Mouse (Mus musculus): Measurements from ENCODE around the gene Robo1.

Robo1 gene

GRCm38 (mm10) chr16:72610661-72611112 lies 302.6 kb downstream of the Robo1 start:
- DNase-seq = no peak

- DNase-seq = no peak
Observed at GRCm38 (mm10) chr16:72614898-72615297, 306.8 kb downstream of the Robo1 start.

- no peak for DNase-seq
Observed at GRCm38 (mm10) chr16:72615360-72615759, 307.3 kb downstream of the Robo1 start.

GRCm38 (mm10) chr16:72622371-72622770 lies 314.3 kb downstream of the Robo1 start:
- no peak for DNase-seq

- no peak for DNase-seq
Observed at GRCm38 (mm10) chr16:72622868-72623267, 314.8 kb downstream of the Robo1 start.

- no peak for DNase-seq
Observed at GRCm38 (mm10) chr16:72633846-72634245, 325.7 kb downstream of the Robo1 start.

GRCm38 (mm10) chr16:72639332-72639940 lies 331.3 kb downstream of the Robo1 start:
- no peak for DNase-seq

- DNase-seq = no peak
Observed at GRCm38 (mm10) chr16:72640932-72641811, 333.1 kb downstream of the Robo1 start.

- DNase-seq = no peak
Observed at GRCm38 (mm10) chr16:72645890-72646289, 337.8 kb downstream of the Robo1 start.

- peak; percentile 28 for DNase-seq
Observed at GRCm38 (mm10) chr16:72649314-72649713, 341.2 kb downstream of the Robo1 start.

- DNase-seq = no peak
Observed at GRCm38 (mm10) chr16:72655411-72655810, 347.3 kb downstream of the Robo1 start.

GRCm38 (mm10) chr16:72662837-72663350 lies 354.8 kb downstream of the Robo1 start:
- DNase-seq = peak; percentile 77

GRCm38 (mm10) chr16:72663351-72664232 lies 355.5 kb downstream of the Robo1 start:
- peak; percentile 59 for DNase-seq

- peak; percentile 30 for DNase-seq
Observed at GRCm38 (mm10) chr16:72664233-72664613, 356.1 kb downstream of the Robo1 start.

GRCm38 (mm10) chr16:72664806-72665205 lies 356.7 kb downstream of the Robo1 start:
- DNase-seq = no peak

- no peak for DNase-seq
Observed at GRCm38 (mm10) chr16:72665454-72665853, 357.3 kb downstream of the Robo1 start.

GRCm38 (mm10) chr16:72670240-72671038 lies 362.3 kb downstream of the Robo1 start:
- no peak for DNase-seq

GRCm38 (mm10) chr16:72677234-72677633 lies 369.1 kb downstream of the Robo1 start:
- DNase-seq = no peak

GRCm38 (mm10) chr16:72678450-72678849 lies 370.3 kb downstream of the Robo1 start:
- DNase-seq = no peak

GRCm38 (mm10) chr16:72678947-72679558 lies 370.9 kb downstream of the Robo1 start:
- no peak for DNase-seq
